Mouse (Mus musculus): Measurements from ENCODE around the gene Tmem229a. TPM values are rescaled to one million over a fixed set of nuclear protein-coding genes. Genes with fewer than 3 reads are reported as not detected.

The Tmem229a gene
- polyA plus RNA-seq, 1 experiment from 2014 or later, result not detected

DNA sequence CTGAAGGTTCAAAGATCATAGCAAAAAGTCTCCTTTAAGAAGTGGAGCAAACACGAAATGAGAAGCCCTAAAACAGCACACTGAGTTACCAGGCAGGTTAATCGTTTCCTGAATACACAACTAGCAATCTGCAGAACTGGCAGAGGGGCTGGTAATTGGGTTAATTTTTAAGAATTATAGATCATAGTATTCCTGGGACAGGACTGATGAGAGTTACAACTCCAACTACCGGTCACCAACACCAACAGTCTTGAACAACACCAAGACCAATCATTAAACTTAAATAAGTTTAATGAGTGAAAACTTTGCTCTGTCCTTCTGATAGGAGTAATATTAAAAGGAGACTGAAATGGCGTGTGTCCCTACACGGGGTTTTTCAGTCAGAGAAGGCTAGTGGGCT is 3.8 kb downstream of the Tmem229a start:
- DNase-seq (ENCODE audit: low read depth, low spot score) (no peak), ATAC-seq (no peak)
- CTCF ChIA-PET, result no interaction called here
- no peak for TF ChIP-seq CTCF (IDR thresholded peaks at IDR 0.05)
- in situ Hi-C loops (cut with MboI; ENCODE audit: low pct_unique_long_range_greater_than_20kb), result no loop called here
- H3K27me3 ChIP-seq, result peaks cover 24% of the 10 kb centered on the region
- POLR2A ChIA-PET, result no interaction called here

DNA sequence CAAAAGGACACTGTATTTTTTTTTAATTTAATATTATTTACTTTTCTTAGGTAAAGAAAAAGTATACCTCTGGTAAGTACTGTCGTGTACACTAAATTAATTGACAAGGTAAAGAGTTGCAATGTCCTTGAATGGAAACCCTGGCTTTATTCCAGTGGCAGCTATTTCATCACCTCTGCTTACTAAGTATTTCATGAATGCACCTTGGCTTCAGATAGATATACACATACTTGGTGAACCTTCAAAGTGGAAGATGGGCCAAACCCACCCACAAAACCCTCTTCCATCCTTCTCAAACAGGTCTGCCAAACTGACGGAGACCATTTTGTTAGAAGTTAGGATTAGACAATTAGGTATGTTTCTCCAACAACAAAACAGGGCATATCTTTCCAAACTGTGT is 5.4 kb downstream of the Tmem229a start:
- ATAC-seq, result no peak
- POLR2A ChIA-PET, result no interaction called here
- TF ChIP-seq CTCF (IDR thresholded peaks at IDR 0.05), result no peak
- no peak for DNase-seq (ENCODE audit: low read depth, low spot score)
- CTCF ChIA-PET, result no interaction called here
- peaks cover 18% of the 10 kb centered on the region for H3K27me3 ChIP-seq
- in situ Hi-C loops (cut with MboI; ENCODE audit: low pct_unique_long_range_greater_than_20kb), result no loop called here

DNA sequence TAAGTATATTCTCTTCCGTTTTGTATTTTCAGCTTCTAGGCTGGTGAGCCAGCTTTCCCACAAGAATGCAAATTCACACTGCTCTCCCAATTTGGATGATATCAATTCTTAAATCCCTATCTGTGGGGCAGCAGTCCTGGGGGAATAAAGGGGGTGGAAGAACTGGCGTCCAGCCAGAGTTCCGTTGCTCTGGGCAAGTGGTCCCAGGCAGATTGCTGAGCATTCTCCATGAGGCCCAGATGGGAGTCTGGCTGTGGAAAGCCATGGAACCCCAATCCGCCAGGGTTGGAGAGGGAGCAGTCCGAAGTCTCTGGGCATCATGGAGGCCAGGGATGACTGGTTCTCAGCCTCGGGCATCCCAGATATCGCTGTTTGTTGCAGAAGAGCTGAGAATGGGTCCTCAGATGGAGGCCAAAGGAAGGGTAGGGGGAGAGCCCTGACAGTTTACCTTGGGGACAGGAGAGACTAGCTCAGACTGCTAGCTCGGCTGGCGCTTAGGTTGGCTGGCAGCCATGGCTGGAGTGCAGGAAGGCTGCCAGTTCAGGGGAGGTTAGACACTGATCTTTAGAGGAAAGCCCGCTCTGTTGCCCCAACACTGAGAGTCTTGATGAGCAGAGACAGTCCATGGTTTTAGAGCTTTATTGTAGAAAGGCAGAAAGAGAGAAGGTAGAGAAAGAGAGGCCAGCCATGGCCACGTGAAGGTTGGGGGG is 30.9 kb downstream of the Tmem229a start:
- ATAC-seq, result no peak
- no peak for TF ChIP-seq CTCF (IDR thresholded peaks at IDR 0.05)
- ChIA-PET CTCF (interaction anchor here (1.4 kb wide), 1 partner anchor 16 kb away, joined by 4 read pairs; no protein-coding TSS in a partner anchor), POLR2A (no interaction called here)
- no peaks in the 10 kb centered on the region for H3K27me3 ChIP-seq
- in situ Hi-C loops (cut with MboI; ENCODE audit: low pct_unique_long_range_greater_than_20kb), result no loop called here
- no peak for DNase-seq (ENCODE audit: low read depth, low spot score)

DNA sequence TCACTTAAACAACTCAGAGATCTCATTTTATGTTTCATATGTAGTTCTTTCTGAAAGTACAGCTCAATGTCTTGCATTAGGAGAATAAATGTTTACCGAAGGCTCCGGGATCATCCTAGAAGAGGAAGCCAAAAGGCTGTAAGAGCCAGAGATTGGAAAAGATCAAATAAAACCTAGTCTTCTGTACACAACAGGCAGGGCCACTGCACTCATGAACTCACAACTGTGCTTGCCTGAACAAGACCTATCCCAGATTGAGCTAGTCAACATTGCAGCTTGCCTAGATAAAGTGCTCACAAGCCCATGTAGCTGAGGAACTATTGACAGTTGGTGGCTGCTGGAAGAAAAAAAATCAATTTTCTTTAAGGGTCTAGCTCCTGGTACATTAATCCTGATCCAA is 42.5 kb downstream of the Tmem229a start:
- DNase-seq (ENCODE audit: low read depth, low spot score), result no peak
- CTCF ChIA-PET, result no interaction called here
- ATAC-seq, result no peak
- POLR2A ChIA-PET, result no interaction called here
- TF ChIP-seq CTCF (IDR thresholded peaks at IDR 0.05), result no peak
- in situ Hi-C loops (cut with MboI; ENCODE audit: low pct_unique_long_range_greater_than_20kb), result no loop called here
- H3K27me3 ChIP-seq, result no peaks in the 10 kb centered on the region

DNA sequence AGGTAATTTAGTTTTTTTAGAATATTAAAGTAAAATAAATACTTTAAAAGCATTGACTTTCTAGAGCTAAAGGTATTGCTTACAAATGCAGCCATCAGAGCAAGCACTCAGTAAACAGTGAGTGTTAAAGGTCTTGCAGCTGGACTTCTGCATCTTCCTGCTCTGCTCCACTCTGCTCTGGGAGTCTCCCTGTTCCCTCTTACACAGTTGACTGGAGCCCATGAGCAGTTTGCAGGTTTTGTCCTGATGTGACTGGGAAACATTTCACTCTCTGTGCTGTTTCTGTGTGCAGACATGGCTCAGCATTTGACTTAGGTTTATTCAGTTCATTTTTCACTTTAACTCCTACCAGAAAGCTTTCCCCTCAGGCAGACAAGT is 45.4 kb downstream of the Tmem229a start:
- ChIA-PET POLR2A (no interaction called here), CTCF (no interaction called here)
- no peak for ATAC-seq
- in situ Hi-C loops (cut with MboI; ENCODE audit: low pct_unique_long_range_greater_than_20kb), result no loop called here
- DNase-seq (ENCODE audit: low read depth, low spot score), result no peak
- H3K27me3 ChIP-seq, result no peaks in the 10 kb centered on the region
- TF ChIP-seq CTCF (IDR thresholded peaks at IDR 0.05), result no peak

DNA sequence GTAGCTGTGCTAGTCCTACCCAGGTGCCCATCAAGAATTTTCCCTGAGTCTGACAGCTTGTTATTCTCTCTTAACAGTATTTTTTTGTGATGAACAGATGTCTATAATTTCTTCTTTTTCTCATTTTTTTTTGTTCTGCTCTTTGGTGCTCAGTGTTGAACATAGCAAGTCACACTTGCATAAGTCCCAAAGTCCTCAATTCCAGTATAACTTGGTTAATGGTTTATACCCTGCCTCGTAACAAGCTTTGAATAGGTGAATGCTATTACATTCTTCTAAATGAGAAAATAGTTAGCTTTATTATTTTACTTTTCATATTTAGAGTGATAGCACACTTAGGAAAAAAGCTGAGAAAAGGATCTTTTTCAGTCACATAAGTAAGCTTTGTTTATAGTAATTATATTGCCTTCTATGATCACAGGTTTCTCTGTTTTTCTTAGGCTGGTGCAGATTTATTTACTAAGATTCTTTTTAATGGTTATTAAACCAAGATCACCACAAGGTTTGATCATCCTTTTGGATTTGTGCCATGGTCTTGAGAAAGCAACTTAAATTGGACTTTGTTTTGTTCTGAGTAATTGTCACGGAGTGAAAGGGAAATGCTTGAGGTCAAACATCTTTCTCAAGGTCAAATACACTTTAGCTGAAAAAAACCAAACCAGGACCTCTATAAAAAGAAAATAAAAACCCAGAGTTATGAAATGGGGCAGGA is 45.9 kb downstream of the Tmem229a start:
- POLR2A ChIA-PET, result no interaction called here
- ATAC-seq (no peak), DNase-seq (ENCODE audit: low read depth, low spot score) (no peak)
- in situ Hi-C loops (cut with MboI; ENCODE audit: low pct_unique_long_range_greater_than_20kb), result no loop called here
- TF ChIP-seq CTCF (IDR thresholded peaks at IDR 0.05), result no peak
- H3K27me3 ChIP-seq, result no peaks in the 10 kb centered on the region
- CTCF ChIA-PET, result interaction anchor here (1.4 kb wide), 1 partner anchor 14 kb away, joined by 4 read pairs; no protein-coding TSS in a partner anchor

DNA sequence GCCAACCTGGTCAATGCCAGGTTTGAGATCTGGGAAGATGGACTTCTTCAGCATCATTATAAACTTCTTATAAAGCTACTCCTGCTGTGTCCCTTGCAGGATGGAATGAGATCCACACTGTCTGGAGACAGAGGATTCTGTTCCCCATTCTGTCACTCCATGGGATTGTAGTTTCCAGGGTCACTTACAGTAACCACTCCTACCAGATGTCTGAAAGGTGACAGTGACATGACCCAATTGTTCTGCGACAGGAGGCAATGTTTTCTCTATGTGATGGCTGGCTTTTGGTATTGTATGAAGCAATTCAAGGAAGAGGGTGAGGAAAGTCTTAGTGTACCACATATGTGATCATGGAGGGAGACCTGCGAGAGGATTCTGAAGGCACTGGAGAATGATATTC is 48.3 kb downstream of the Tmem229a start:
- in situ Hi-C loops (cut with MboI; ENCODE audit: low pct_unique_long_range_greater_than_20kb), result no loop called here

DNA sequence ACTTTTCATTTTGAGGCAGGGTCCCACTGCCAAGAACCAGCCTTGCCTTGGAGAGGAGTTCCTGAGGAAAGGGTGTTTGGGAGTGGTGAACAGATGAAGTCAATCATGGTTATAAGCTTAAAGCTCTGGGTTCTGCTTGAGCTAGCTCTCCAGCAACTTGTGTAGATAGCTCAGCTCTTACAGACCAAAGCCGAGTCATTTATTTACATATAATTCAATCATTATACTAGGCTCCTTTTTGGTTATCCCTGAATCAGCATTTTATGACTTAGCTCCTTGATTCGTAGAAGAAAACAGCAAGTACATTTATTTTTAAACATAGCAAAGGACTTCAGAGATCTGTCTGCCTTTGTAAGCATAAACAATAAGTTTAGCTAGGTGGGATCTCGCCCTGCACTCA is 51.0 kb downstream of the Tmem229a start:
- no peak for DNase-seq (ENCODE audit: low read depth, low spot score)
- no peak for ATAC-seq
- TF ChIP-seq CTCF (IDR thresholded peaks at IDR 0.05), result no peak
- H3K27me3 ChIP-seq, result peaks cover 3% of the 10 kb centered on the region
- in situ Hi-C loops (cut with MboI; ENCODE audit: low pct_unique_long_range_greater_than_20kb), result no loop called here
- POLR2A ChIA-PET, result no interaction called here
- CTCF ChIA-PET, result no interaction called here

More for the DNA sequence above, 48.3 kb downstream of the Tmem229a start:
- POLR2A ChIA-PET, result no interaction called here
- no peak for DNase-seq (ENCODE audit: low read depth, low spot score)
- no peak for ATAC-seq
- no peak for TF ChIP-seq CTCF (IDR thresholded peaks at IDR 0.05)
- H3K27me3 ChIP-seq, result no peaks in the 10 kb centered on the region
- CTCF ChIA-PET, result no interaction called here

Other genes with a start within 250 kb of the Tmem229a start
- not detected for gene Hyal6, start 223.1 kb downstream of the Tmem229a start, polyA plus RNA-seq (2021)
- gene Hyal4, start 208.0 kb downstream of the Tmem229a start, polyA plus RNA-seq (2021), result not detected
- gene Spam1, start 165.1 kb downstream of the Tmem229a start, polyA plus RNA-seq (2021), result not detected
- not detected for gene Hyal5, start 98.3 kb downstream of the Tmem229a start, polyA plus RNA-seq (2021)